Mouse (Mus musculus) neural tube, embryonic 14.5 days (tissue): ENCODE data around the gene Rnf5. TPM values are rescaled to one million over a fixed set of nuclear protein-coding genes. Genes with fewer than 3 reads are reported as not detected.

Source experiments
- ATAC-seq: fragments of 200-750 bp; cut with Nextera tagmentation; 2 replicates; pipeline ENCODE4 v1.8.0; 2017; ENCODE audit warnings: low read depth, mild to moderate bottlenecking, moderate TSS enrichment, moderate library complexity
- H3K27ac ChIP-seq: fragments of 300-500 bp; sonication (generic); 2 replicates; pipeline ENCODE4 v1.5.1; 2014; ENCODE audit warnings: low read depth, mild to moderate bottlenecking, control low read depth, low read length, moderate library complexity, mixed read lengths
- H3K27me3 ChIP-seq: fragments of 300-500 bp; sonication (generic); 2 replicates; pipeline ENCODE4 v1.6.1; 2014; ENCODE audit warnings: low read length; ENCODE audit not compliant: control insufficient read depth, insufficient read depth
- H3K36me3 ChIP-seq: fragments of 300-500 bp; sonication (generic); 2 replicates; pipeline ENCODE4 v1.6.1; 2014; ENCODE audit warnings: low read length, mixed read lengths; ENCODE audit not compliant: control insufficient read depth, insufficient read depth
- H3K4me1 ChIP-seq: fragments of 300-500 bp; sonication (generic); 2 replicates; pipeline ENCODE4 v1.6.1; 2014; ENCODE audit warnings: low read length; ENCODE audit not compliant: control insufficient read depth, insufficient read depth
- H3K4me2 ChIP-seq: fragments of 300-500 bp; sonication (generic); 2 replicates; pipeline ENCODE4 v1.6.1; 2014; ENCODE audit warnings: mild to moderate bottlenecking, low read depth, low read length, control low read depth
- H3K4me3 ChIP-seq: fragments of 300-500 bp; sonication (generic); 2 replicates; pipeline ENCODE4 v1.5.1; 2014; ENCODE audit warnings: low read depth, low read length, control low read depth, mixed read lengths
- H3K9ac ChIP-seq: fragments of 300-500 bp; sonication (generic); replicated peaks from 2 replicates; pipeline ENCODE4 v1.6.1; 2014; ENCODE audit warnings: low read depth, mild to moderate bottlenecking, control low read depth, low read length, mixed read lengths
- H3K9me3 ChIP-seq: fragments of 300-500 bp; sonication (generic); 2 replicates; pipeline ENCODE4 v1.6.1; 2016; ENCODE audit warnings: low read length; ENCODE audit not compliant: control insufficient read depth
- WGBS: fragments of 180-500 bp; shearing (Covaris S2); extraction: QIAGEN DNeasy Blood & Tissue Kit; methylation state at CpG from one replicate; pipeline ENCODE4 v1.1.7; 2014; 5-methylcytosine and 5-hydroxymethylcytosine counted together
- polyA plus RNA-seq: library from polyadenylated mRNA; unstranded; fragments of >200 nt; fragmentation: Nextera tagmentation; extraction: Ambion mirVana; gene quantifications from 2 replicates; pipeline ENCODE4 v1.2.1, GENCODE M21; 2014

The Rnf5 gene
- polyA plus RNA-seq, 1 experiment from 2014 or later, result 221 TPM

- Histone ChIP-seq H3K36me3 (peaks cover 11% of the 10 kb centered on the region; the same call in 1 of the 2 replicates), H3K9me3 (no peaks in the 10 kb centered on the region), H3K4me3 (peak within 1 kb of the TSS; percentile 64), H3K4me1 (peaks cover 35% of the 10 kb centered on the region), H3K9ac (peak within 1 kb of the TSS; percentile 67), H3K4me2 (peak within 1 kb of the TSS; percentile 82), H3K27ac (peak within 1 kb of the TSS; percentile 95), H3K27me3 (no peaks in the 10 kb centered on the region; the same call in 1 of the 2 replicates)
- ATAC-seq, result 0 out of 2 replicates have a peak, but pooled peaks have one; percentile 0
- 3% methylated on average over 21 of the region's 21 CpGs for WGBS
These were observed 12.2 kb downstream of the Rnf5 start, which contains the start of gene Pbx2 for GRCm38 (mm10) chr17:34591029-34591993. Gene Pbx2 (plus strand): TSS chr17:34591266.

- peak overlapping the region; percentile 82; the same call in 1 of the 2 replicates for H3K4me2 ChIP-seq
- H3K4me3 ChIP-seq, result no peak overlapping the region
- WGBS, result 64% methylated on average over 15 of the region's 15 CpGs
- ATAC-seq, result no peak
- H3K4me1 ChIP-seq, result peaks cover 44% of the 10 kb centered on the region
- H3K9ac ChIP-seq, result no peak overlapping the region
- H3K9me3 ChIP-seq, result no peaks in the 10 kb centered on the region
- peak overlapping the region; percentile 95; the same call in 1 of the 2 replicates for H3K27ac ChIP-seq
- H3K36me3 ChIP-seq, result peaks cover 6% of the 10 kb centered on the region; the same call in 1 of the 2 replicates
- H3K27me3 ChIP-seq, result no peaks in the 10 kb centered on the region; the same call in 1 of the 2 replicates
These were observed 13.1 kb downstream of the Rnf5 start for GRCm38 (mm10) chr17:34590154-34590987.

GRCm38 (mm10) chr17:34589681-34590101 lies 13.8 kb downstream of the Rnf5 start, which contains the start of gene Gpsm3:
Gene Gpsm3 (plus strand): TSS chr17:34589806.
- Histone ChIP-seq H3K9ac (no peak within 1 kb of the TSS), H3K4me1 (peaks cover 44% of the 10 kb centered on the region), H3K27me3 (no peaks in the 10 kb centered on the region; the same call in 1 of the 2 replicates), H3K36me3 (no peaks in the 10 kb centered on the region), H3K4me2 (no peak within 1 kb of the TSS), H3K27ac (no peak within 1 kb of the TSS), H3K9me3 (no peaks in the 10 kb centered on the region), H3K4me3 (no peak within 1 kb of the TSS)
- ATAC-seq, result no peak
- 26% methylated on average over 7 of the region's 7 CpGs for WGBS

- peaks cover 40% of the 10 kb centered on the region for H3K4me1 ChIP-seq
- H3K36me3 ChIP-seq, result no peaks in the 10 kb centered on the region
- no peak overlapping the region for H3K4me3 ChIP-seq
- ATAC-seq, result no peak
- H3K27ac ChIP-seq, result no peak overlapping the region
- WGBS, result 52% methylated on average over 7 of the region's 7 CpGs
- H3K9me3 ChIP-seq, result no peaks in the 10 kb centered on the region
- no peak overlapping the region for H3K9ac ChIP-seq
- H3K4me2 ChIP-seq, result no peak overlapping the region
- no peaks in the 10 kb centered on the region; the same call in 1 of the 2 replicates for H3K27me3 ChIP-seq
These were observed 14.3 kb downstream of the Rnf5 start for GRCm38 (mm10) chr17:34589206-34589605.

- Histone ChIP-seq H3K27me3 (no peaks in the 10 kb centered on the region; the same call in 1 of the 2 replicates), H3K27ac (no peak overlapping the region), H3K36me3 (no peaks in the 10 kb centered on the region), H3K4me3 (no peak overlapping the region), H3K9ac (no peak overlapping the region), H3K9me3 (no peaks in the 10 kb centered on the region), H3K4me1 (peaks cover 36% of the 10 kb centered on the region), H3K4me2 (no peak overlapping the region)
- no peak for ATAC-seq
- 72% methylated on average over 3 of the region's 3 CpGs for WGBS
These were observed 14.7 kb downstream of the Rnf5 start for GRCm38 (mm10) chr17:34588767-34589166.

- Histone ChIP-seq H3K27me3 (no peaks in the 10 kb centered on the region; the same call in 1 of the 2 replicates), H3K4me3 (peak overlapping the region; percentile 70), H3K4me2 (peak overlapping the region; percentile 96), H3K27ac (peak overlapping the region; percentile 99), H3K9ac (peak overlapping the region; percentile 83), H3K4me1 (peaks cover 26% of the 10 kb centered on the region), H3K9me3 (no peaks in the 10 kb centered on the region), H3K36me3 (no peaks in the 10 kb centered on the region)
- WGBS, result 5% methylated on average over 19 of the region's 19 CpGs
- ATAC-seq, result no peak
These were observed 15.7 kb downstream of the Rnf5 start for GRCm38 (mm10) chr17:34587814-34588213.

GRCm38 (mm10) chr17:34587423-34587811 lies 16.1 kb downstream of the Rnf5 start:
- no peaks in the 10 kb centered on the region for H3K9me3 ChIP-seq
- peak overlapping the region; percentile 96 for H3K4me2 ChIP-seq
- no peaks in the 10 kb centered on the region for H3K36me3 ChIP-seq
- H3K27ac ChIP-seq, result peak overlapping the region; percentile 99
- H3K4me1 ChIP-seq, result peaks cover 26% of the 10 kb centered on the region
- peak overlapping the region; percentile 83 for H3K9ac ChIP-seq
- peak overlapping the region; percentile 70 for H3K4me3 ChIP-seq
- no peaks in the 10 kb centered on the region; the same call in 1 of the 2 replicates for H3K27me3 ChIP-seq
- under 1% methylated on average over 39 of the region's 50 CpGs for WGBS
- ATAC-seq, result peak; percentile 80

- WGBS, result under 1% methylated on average over 37 of the region's 38 CpGs
- peak overlapping the region; percentile 83 for H3K9ac ChIP-seq
These were observed 16.6 kb downstream of the Rnf5 start for GRCm38 (mm10) chr17:34586796-34587422.

More at GRCm38 (mm10) chr17:34586796-34587422, 16.6 kb downstream of the Rnf5 start:
- Histone ChIP-seq H3K27me3 (no peaks in the 10 kb centered on the region), H3K9me3 (no peaks in the 10 kb centered on the region), H3K27ac (peak overlapping the region; percentile 99), H3K36me3 (no peaks in the 10 kb centered on the region), H3K4me1 (peaks cover 26% of the 10 kb centered on the region), H3K4me3 (peak overlapping the region; percentile 70), H3K4me2 (peak overlapping the region; percentile 96)
- peak; percentile 77 for ATAC-seq
